Mouse (Mus musculus): ENCODE measurements at regions not wholly inside any gene's neighbourhood (a gene's known extent, or its start where the extent isn't known, plus 50 kb on each side); places are given as distances from the start of the nearest gene placed in this dataset.

GRCm38 (mm10) chr17:3962176-3962575 is 266.1 kb upstream of the Nox3 start:
- no peak for DNase-seq

- DNase-seq = no peak
Measured at GRCm38 (mm10) chr17:3946540-3946939, 250.5 kb upstream of the Nox3 start.

- no peak for DNase-seq
Measured at GRCm38 (mm10) chr17:3936361-3936760, 240.3 kb upstream of the Nox3 start.

GRCm38 (mm10) chr17:3933208-3933607 is 237.1 kb upstream of the Nox3 start:
- no peak for DNase-seq

GRCm38 (mm10) chr17:3932071-3932470 is 236.0 kb upstream of the Nox3 start:
- DNase-seq = no peak

GRCm38 (mm10) chr17:3927106-3927505 is 231.0 kb upstream of the Nox3 start:
- DNase-seq = no peak

GRCm38 (mm10) chr17:3920282-3920681 is 224.2 kb upstream of the Nox3 start:
- no peak for DNase-seq

- no peak for DNase-seq
Measured at GRCm38 (mm10) chr17:3892826-3893225, 196.8 kb upstream of the Nox3 start.

GRCm38 (mm10) chr17:3883146-3883545 is 187.1 kb upstream of the Nox3 start:
- no peak for DNase-seq

GRCm38 (mm10) chr17:3879075-3879474 is 183.0 kb upstream of the Nox3 start:
- DNase-seq = no peak

- DNase-seq = no peak
Measured at GRCm38 (mm10) chr17:3869459-3870194, 173.6 kb upstream of the Nox3 start.

- no peak for DNase-seq
Measured at GRCm38 (mm10) chr17:3862384-3862783, 166.3 kb upstream of the Nox3 start.

- no peak for DNase-seq
Measured at GRCm38 (mm10) chr17:3836386-3836785, 140.3 kb upstream of the Nox3 start.

- DNase-seq = no peak
Measured at GRCm38 (mm10) chr17:3811187-3811586, 115.1 kb upstream of the Nox3 start.

- no peak for DNase-seq
Measured at GRCm38 (mm10) chr17:3803507-3803906, 107.4 kb upstream of the Nox3 start.

GRCm38 (mm10) chr17:3792597-3792996 is 96.5 kb upstream of the Nox3 start:
- peak; percentile 31 for DNase-seq

GRCm38 (mm10) chr17:3782156-3782555 is 86.1 kb upstream of the Nox3 start:
- no peak for DNase-seq

GRCm38 (mm10) chr17:3777691-3778090 is 81.6 kb upstream of the Nox3 start:
- peak; percentile 54 for DNase-seq

- no peak for DNase-seq
Measured at GRCm38 (mm10) chr17:3747808-3748335, 51.8 kb upstream of the Nox3 start.
